Mouse (Mus musculus) small intestine, adult 2 months (tissue): Measurements from ENCODE around the gene L1td1.

Source experiments
- CTCF ChIP-seq: fragments of 200-500 bp; IDR thresholded peaks from 2 replicates; pipeline ENCODE4 v1.5.1; 2012; ENCODE audit warnings: low read depth, mild to moderate bottlenecking, control low read depth, inconsistent platforms, low read length, moderate library complexity, mixed read lengths; ENCODE audit not compliant: insufficient replicate concordance, insufficient read length; ENCODE audit errors: extremely low read depth
- POLR2A ChIP-seq: fragments of 200-500 bp; IDR thresholded peaks from 2 replicates; pipeline ENCODE4 v1.6.1; 2012; ENCODE audit warnings: low read depth, mild to moderate bottlenecking, control low read depth, inconsistent platforms, low read length, moderate library complexity

GRCm38 (mm10) chr4:98727295-98727958 is 893 bp downstream of the L1td1 start:
- TF ChIP-seq POLR2A (no peak), CTCF (no peak)
